Mouse (Mus musculus): ENCODE measurements around the gene Med31.
A peak's percentile ranks its signal among the peaks of the same experiment; 100 is the strongest.

Gene Med31

GRCm38 (mm10) chr11:72215410-72215797, at the start of gene Med31:
Med31 (minus strand) TSS chr11:72215592.
- peak; percentile 62 to 68 for DNase-seq (ENCODE audit: low spot score in 2 of 2)

- no peak for DNase-seq (ENCODE audit: low spot score in 2 of 2)
Measured at GRCm38 (mm10) chr11:72256441-72256840, 41.0 kb upstream of the Med31 start.

- no peak for DNase-seq (ENCODE audit: low spot score in 2 of 2)
Measured at GRCm38 (mm10) chr11:72255629-72256028, 40.2 kb upstream of the Med31 start.

GRCm38 (mm10) chr11:72245196-72245753, 29.9 kb upstream of the Med31 start:
- DNase-seq (ENCODE audit: low spot score in 2 of 2): no peak

- DNase-seq (ENCODE audit: low spot score in 2 of 2): no peak
Measured at GRCm38 (mm10) chr11:72240062-72240860, 24.9 kb upstream of the Med31 start.

GRCm38 (mm10) chr11:72234013-72234412, 18.6 kb upstream of the Med31 start:
- no peak for DNase-seq (ENCODE audit: low spot score in 2 of 2)

GRCm38 (mm10) chr11:72232991-72233390, 17.6 kb upstream of the Med31 start:
- DNase-seq (ENCODE audit: low spot score in 2 of 2): no peak

GRCm38 (mm10) chr11:72232068-72232467, 16.7 kb upstream of the Med31 start:
- DNase-seq (ENCODE audit: low spot score in 2 of 2): no peak

GRCm38 (mm10) chr11:72228513-72228912, 13.1 kb upstream of the Med31 start:
- no peak for DNase-seq (ENCODE audit: low spot score in 2 of 2)

GRCm38 (mm10) chr11:72226901-72227300, 11.5 kb upstream of the Med31 start:
- no peak for DNase-seq (ENCODE audit: low spot score in 2 of 2)

GRCm38 (mm10) chr11:72226020-72226791, 10.8 kb upstream of the Med31 start:
- no peak for DNase-seq (ENCODE audit: low spot score in 2 of 2)

GRCm38 (mm10) chr11:72224865-72225264, 9.5 kb upstream of the Med31 start:
- peak; percentile 32 to 69 for DNase-seq (ENCODE audit: low spot score in 2 of 2)

GRCm38 (mm10) chr11:72223414-72223813, 8.0 kb upstream of the Med31 start:
- no peak for DNase-seq (ENCODE audit: low spot score in 2 of 2)

- DNase-seq (ENCODE audit: low spot score in 2 of 2): peak; percentile 57 to 85
Measured at GRCm38 (mm10) chr11:72221278-72221677, 5.9 kb upstream of the Med31 start.

GRCm38 (mm10) chr11:72217116-72217515, 1.7 kb upstream of the Med31 start:
- DNase-seq (ENCODE audit: low spot score in 2 of 2): no peak

- DNase-seq (ENCODE audit: low spot score in 2 of 2): peak; percentile 87 to 88
Measured at GRCm38 (mm10) chr11:72214591-72215409, 592 bp downstream of the Med31 start.

- DNase-seq (ENCODE audit: low spot score in 2 of 2): no peak
Measured at GRCm38 (mm10) chr11:72207834-72208377, 7.5 kb downstream of the Med31 start.

- DNase-seq (ENCODE audit: low spot score in 2 of 2): peak; percentile 84 to 86
Measured at GRCm38 (mm10) chr11:72207204-72207833, 8.1 kb downstream of the Med31 start, which contains the start of the genes 4933427D14Rik and Txndc17. 4933427D14Rik (minus strand) TSS chr11:72207459. Txndc17 (plus strand) TSS chr11:72207547.

GRCm38 (mm10) chr11:72206341-72207203, 8.8 kb downstream of the Med31 start, which contains the start of gene Gm43951:
Gm43951 (minus strand) TSS chr11:72206840.
- peak; percentile 21 to 22 for DNase-seq (ENCODE audit: low spot score in 2 of 2)

- DNase-seq (ENCODE audit: low spot score in 2 of 2): no peak
Measured at GRCm38 (mm10) chr11:72205256-72205655, 10.1 kb downstream of the Med31 start.

All from thymus, postnatal 10 days (tissue).